Mouse (Mus musculus) ovary, adult 10 weeks (tissue): ENCODE data around the gene Actr10. TPM values are rescaled to one million over a fixed set of nuclear protein-coding genes. Genes with fewer than 3 reads are reported as not detected.

Experiments
- polyA plus RNA-seq: library from polyadenylated mRNA; stranded (reverse); fragments of 350-450 nt; fragmentation: Illumina TruSeq; extraction: RNeasy Lipid Tissue Mini Kit (QIAGEN cat#74804); gene quantifications from one replicate; pipeline ENCODE4 v1.2.3, GENCODE M21; 2014

Gene Actr10
- polyA plus RNA-seq: 291 TPM

GRCm38 (mm10) chr12:70937571-70938384, at the start of gene Actr10:
Gene Actr10, plus strand, starts transcription at chr12:70937857.

GRCm38 (mm10) chr12:70974441-70975266, 37.0 kb downstream of the Actr10 start, which contains the start of gene Psma3:
Gene Psma3, plus strand, starts transcription at chr12:70974621.

Other genes with a start within 250 kb of the Actr10 start
- gene Frmd6, start 112.3 kb upstream of the Actr10 start, polyA plus RNA-seq: 34.7 TPM
- gene Psma3, start 36.8 kb downstream of the Actr10 start, polyA plus RNA-seq: 982 TPM
- 35.8 TPM for gene Arid4a, start 78.1 kb downstream of the Actr10 start, polyA plus RNA-seq
- not detected for gene Tomm20l, start 173.6 kb downstream of the Actr10 start, polyA plus RNA-seq
- 67.9 TPM for gene Timm9, start 198.8 kb downstream of the Actr10 start, polyA plus RNA-seq
- 25.1 TPM for gene 2700049A03Rik, start 199.0 kb downstream of the Actr10 start, polyA plus RNA-seq